Mouse (Mus musculus) regulatory T cell (primary cell): ENCODE results near the gene Atp8a2.

Source experiments
- in situ Hi-C: fragments of 300-600 bp; cut with MboI, MseI; formaldehyde crosslinking; loops from one replicate; pipeline ENCODE4 v1.15.1; 2025; ENCODE audit warnings: high pct_unique_total_duplicates

The Atp8a2 gene

GRCm38 (mm10) chr14:59715695-59716442, 481.1 kb downstream of the Atp8a2 start:
- in situ Hi-C loops, result no loop called here

- in situ Hi-C loops, result no loop called here
Observed at GRCm38 (mm10) chr14:59709505-59710335, 487.3 kb downstream of the Atp8a2 start.

GRCm38 (mm10) chr14:59708009-59708408, 489.0 kb downstream of the Atp8a2 start:
- in situ Hi-C loops, result no loop called here

GRCm38 (mm10) chr14:59705326-59706058, 491.5 kb downstream of the Atp8a2 start:
- in situ Hi-C loops, result no loop called here

GRCm38 (mm10) chr14:59701492-59701891, 495.5 kb downstream of the Atp8a2 start:
- in situ Hi-C loops, result no loop called here

- in situ Hi-C loops, result no loop called here
Observed at GRCm38 (mm10) chr14:59695160-59695559, 501.8 kb downstream of the Atp8a2 start.

GRCm38 (mm10) chr14:59692164-59692563, 504.8 kb downstream of the Atp8a2 start:
- in situ Hi-C loops, result no loop called here

- in situ Hi-C loops, result no loop called here
Observed at GRCm38 (mm10) chr14:59691402-59691801, 505.6 kb downstream of the Atp8a2 start.

- in situ Hi-C loops, result no loop called here
Observed at GRCm38 (mm10) chr14:59690954-59691353, 506.0 kb downstream of the Atp8a2 start.

- in situ Hi-C loops, result no loop called here
Observed at GRCm38 (mm10) chr14:59689596-59689995, 507.4 kb downstream of the Atp8a2 start.

- in situ Hi-C loops, result no loop called here
Observed at GRCm38 (mm10) chr14:59686229-59686628, 510.8 kb downstream of the Atp8a2 start.

GRCm38 (mm10) chr14:59685343-59685742, 511.6 kb downstream of the Atp8a2 start:
- in situ Hi-C loops, result no loop called here

- in situ Hi-C loops, result no loop called here
Observed at GRCm38 (mm10) chr14:59681906-59682305, 515.1 kb downstream of the Atp8a2 start.

GRCm38 (mm10) chr14:59677598-59678003, 519.4 kb downstream of the Atp8a2 start:
- in situ Hi-C loops, result no loop called here

- in situ Hi-C loops, result no loop called here
Observed at GRCm38 (mm10) chr14:59675330-59675729, 521.6 kb downstream of the Atp8a2 start.

GRCm38 (mm10) chr14:59674556-59674955, 522.4 kb downstream of the Atp8a2 start:
- in situ Hi-C loops, result no loop called here

- in situ Hi-C loops, result no loop called here
Observed at GRCm38 (mm10) chr14:59672893-59673515, 524.0 kb downstream of the Atp8a2 start.

GRCm38 (mm10) chr14:59657098-59657497, 539.9 kb downstream of the Atp8a2 start:
- in situ Hi-C loops, result no loop called here

- in situ Hi-C loops, result no loop called here
Observed at GRCm38 (mm10) chr14:59656591-59656990, 540.4 kb downstream of the Atp8a2 start.

- in situ Hi-C loops, result no loop called here
Observed at GRCm38 (mm10) chr14:59649337-59649736, 547.6 kb downstream of the Atp8a2 start.

GRCm38 (mm10) chr14:59648611-59649010, 548.4 kb downstream of the Atp8a2 start:
- in situ Hi-C loops, result no loop called here
